Mouse (Mus musculus): ENCODE data around the gene Ccdc174. TPM values are rescaled to one million over a fixed set of nuclear protein-coding genes. Genes with fewer than 3 reads are reported as not detected.
A peak's percentile ranks its signal among the peaks of the same experiment; 100 is the strongest.

Gene Ccdc174
- polyA plus RNA-seq (2016; fragmentation: Nextera tagmentation; extraction: Ambion mirVana) = 18.6 and 20.0 TPM in 2 replicates

DNA sequence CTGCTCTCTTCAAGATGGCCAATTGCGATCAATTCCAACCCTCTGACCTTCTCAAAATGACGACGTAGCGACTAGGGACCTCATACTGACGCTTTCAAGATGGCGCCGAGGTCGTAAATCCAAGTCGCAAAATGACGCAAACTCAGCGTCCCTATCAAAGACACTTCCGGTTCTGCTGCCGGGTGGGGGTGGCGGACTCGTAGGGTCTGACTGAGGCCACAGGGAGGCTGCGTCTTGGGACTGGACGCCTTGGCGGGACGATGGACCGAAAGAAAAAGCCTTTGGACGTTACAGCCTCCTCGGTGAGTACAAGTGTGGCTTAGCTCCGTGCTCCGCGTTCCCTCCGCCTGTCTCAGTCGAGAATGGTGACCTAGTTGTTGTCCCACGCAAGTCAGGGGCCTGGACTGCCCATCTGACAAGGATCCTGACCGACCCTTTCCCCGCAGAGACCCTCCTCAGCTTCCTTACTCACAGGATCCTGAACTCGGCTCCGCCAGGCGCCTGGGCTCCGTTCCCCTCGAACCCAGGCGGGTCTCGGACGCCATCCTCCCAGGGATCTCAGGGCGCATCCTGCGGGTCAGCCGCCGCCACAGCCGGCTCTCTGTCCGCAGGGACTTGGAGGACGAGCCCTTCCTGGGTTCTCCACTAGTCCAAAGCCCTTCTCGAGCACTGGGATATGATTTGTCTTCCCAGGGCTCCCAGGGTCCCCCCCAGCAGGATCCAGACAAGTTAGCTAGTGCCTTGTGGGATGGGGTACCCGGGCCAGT, at the start of gene Ccdc174:
Ccdc174 (plus strand) TSS at position 169 of the 767 bp plus-strand sequence.
- Histone ChIP-seq H3K9me3 (replicated peaks) (no peaks in the 10 kb centered on the region), H3K36me3 (peaks cover 24% of the 10 kb centered on the region), H3K4me1 (peaks cover 41% of the 10 kb centered on the region), H3K9ac (peak within 1 kb of the TSS; percentile 92), H3K4me3 (peak within 1 kb of the TSS; percentile 96), H3K27ac (peak within 1 kb of the TSS; percentile 72), H3K27me3 (replicated peaks) (0 out of 2 replicates have a peak, but pooled peaks cover 4% of the 10 kb centered on the region), H3K4me2 (peak within 1 kb of the TSS; percentile 84)
- ATAC-seq = peak; percentile 90
- WGBS (ENCODE audit: insufficient replicate concordance) = under 1% methylated on average over 47 of the region's 47 CpGs

GRCm38 (mm10) chr6:91832863-91833440, 44.9 kb upstream of the Ccdc174 start:
- Histone ChIP-seq H3K9ac (no peak overlapping the region), H3K27ac (no peak overlapping the region), H3K27me3 (replicated peaks) (peaks cover 36% of the 10 kb centered on the region), H3K4me3 (no peak overlapping the region), H3K36me3 (no peaks in the 10 kb centered on the region), H3K9me3 (replicated peaks) (no peaks in the 10 kb centered on the region), H3K4me2 (no peak overlapping the region), H3K4me1 (no peaks in the 10 kb centered on the region)
- 59% methylated on average over 3 of the region's 3 CpGs for WGBS (ENCODE audit: insufficient replicate concordance)
- ATAC-seq = no peak

DNA sequence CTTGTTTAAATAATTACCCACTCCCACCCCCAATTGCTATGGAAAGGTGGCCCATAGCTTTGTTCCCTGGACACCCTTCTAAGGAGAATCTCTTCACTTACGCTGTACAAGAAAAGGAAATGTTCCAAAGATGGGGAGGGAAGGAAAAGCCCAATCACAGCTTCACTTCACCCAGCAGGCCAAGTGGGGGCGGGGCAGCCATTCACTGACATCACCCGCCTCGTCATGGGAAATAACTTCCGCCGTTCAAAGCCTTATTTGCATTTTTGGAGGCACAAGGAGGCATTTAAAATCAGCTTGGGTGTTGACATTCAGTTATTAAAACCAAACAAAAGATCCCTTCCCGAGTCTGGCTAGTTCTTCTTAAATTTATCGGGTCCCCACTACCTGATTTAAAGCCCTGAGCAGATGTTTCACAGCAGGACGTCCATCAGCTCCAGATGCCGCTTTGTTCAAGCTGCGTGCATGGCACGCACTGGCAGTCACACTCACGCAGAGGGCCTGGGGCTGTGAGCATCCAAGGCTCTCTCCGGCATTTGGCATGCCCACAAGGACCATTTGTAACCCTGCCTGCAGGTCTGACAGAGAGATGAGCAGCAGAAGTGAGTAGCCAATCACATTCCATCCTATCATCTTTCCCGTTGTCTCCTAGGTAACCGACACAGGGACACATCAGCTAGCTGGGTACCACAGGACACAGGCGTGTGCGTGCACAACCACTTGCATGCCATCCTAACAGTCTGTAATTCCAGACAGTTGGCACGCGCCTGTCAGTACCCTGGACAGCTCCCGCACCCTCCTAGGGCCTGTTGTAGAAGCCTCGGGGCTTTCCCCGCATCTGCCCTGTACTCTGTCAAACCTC, 38.6 kb upstream of the Ccdc174 start:
- WGBS (ENCODE audit: insufficient replicate concordance) = 14% methylated on average over 23 of the region's 23 CpGs
- H3K27me3 ChIP-seq (replicated peaks) = peaks cover 74% of the 10 kb centered on the region
- H3K4me1 ChIP-seq = 0 out of 2 replicates have a peak, but pooled peaks cover 6% of the 10 kb centered on the region

GRCm38 (mm10) chr6:91842897-91843627, 34.8 kb upstream of the Ccdc174 start:
- H3K4me1 ChIP-seq = 0 out of 2 replicates have a peak, but pooled peaks cover 6% of the 10 kb centered on the region
- WGBS (ENCODE audit: insufficient replicate concordance) = 3% methylated on average over 46 of the region's 46 CpGs
- no peak for ATAC-seq
- peak overlapping the region; percentile 60 for H3K4me2 ChIP-seq
- H3K27ac ChIP-seq = no peak overlapping the region
- H3K9ac ChIP-seq = no peak overlapping the region
- H3K36me3 ChIP-seq = no peaks in the 10 kb centered on the region
- H3K27me3 ChIP-seq (replicated peaks) = peaks cover 92% of the 10 kb centered on the region
- peak overlapping the region; percentile 33 for H3K4me3 ChIP-seq
- no peaks in the 10 kb centered on the region for H3K9me3 ChIP-seq (replicated peaks)

More for the DNA sequence above, 38.6 kb upstream of the Ccdc174 start:
- Histone ChIP-seq H3K4me2 (no peak overlapping the region), H3K36me3 (no peaks in the 10 kb centered on the region), H3K9me3 (replicated peaks) (no peaks in the 10 kb centered on the region), H3K27ac (no peak overlapping the region), H3K4me3 (no peak overlapping the region), H3K9ac (no peak overlapping the region)
- no peak for ATAC-seq

DNA sequence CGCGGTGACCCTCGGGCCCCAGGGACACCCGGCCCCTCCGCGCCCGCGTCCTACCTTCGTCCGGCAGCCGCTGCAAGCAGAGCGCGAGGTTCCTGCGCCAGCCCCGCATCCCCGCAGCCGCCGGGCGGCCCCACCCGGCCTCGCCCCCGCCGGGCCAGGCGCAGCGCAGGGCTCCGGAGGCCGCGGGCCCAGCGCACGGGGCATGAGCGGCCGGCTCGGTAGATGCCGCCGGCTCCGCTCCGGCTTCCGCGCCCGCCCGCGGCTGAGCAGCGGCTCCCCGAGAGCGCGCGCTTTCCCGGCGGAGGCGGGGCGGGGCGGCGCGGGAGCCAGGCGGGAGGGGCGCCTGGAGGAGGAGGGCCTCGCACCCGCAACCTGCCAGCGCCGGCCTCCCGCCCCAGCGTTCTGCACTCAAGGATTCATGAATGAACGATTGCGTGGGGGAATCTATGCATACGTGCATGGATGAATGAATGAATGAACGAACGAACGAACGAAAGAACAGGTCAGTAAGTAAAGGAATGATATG, 34.2 kb upstream of the Ccdc174 start:
- peak overlapping the region; percentile 33 for H3K4me3 ChIP-seq
- peak overlapping the region; percentile 60 for H3K4me2 ChIP-seq
- H3K4me1 ChIP-seq = 0 out of 2 replicates have a peak, but pooled peaks cover 6% of the 10 kb centered on the region
- no peaks in the 10 kb centered on the region for H3K36me3 ChIP-seq
- no peak overlapping the region for H3K27ac ChIP-seq
- H3K9ac ChIP-seq = no peak overlapping the region
- H3K27me3 ChIP-seq (replicated peaks) = peaks cover 87% of the 10 kb centered on the region
- H3K9me3 ChIP-seq (replicated peaks) = no peaks in the 10 kb centered on the region
- ATAC-seq = no peak
- WGBS (ENCODE audit: insufficient replicate concordance) = 8% methylated on average over 66 of the region's 69 CpGs

DNA sequence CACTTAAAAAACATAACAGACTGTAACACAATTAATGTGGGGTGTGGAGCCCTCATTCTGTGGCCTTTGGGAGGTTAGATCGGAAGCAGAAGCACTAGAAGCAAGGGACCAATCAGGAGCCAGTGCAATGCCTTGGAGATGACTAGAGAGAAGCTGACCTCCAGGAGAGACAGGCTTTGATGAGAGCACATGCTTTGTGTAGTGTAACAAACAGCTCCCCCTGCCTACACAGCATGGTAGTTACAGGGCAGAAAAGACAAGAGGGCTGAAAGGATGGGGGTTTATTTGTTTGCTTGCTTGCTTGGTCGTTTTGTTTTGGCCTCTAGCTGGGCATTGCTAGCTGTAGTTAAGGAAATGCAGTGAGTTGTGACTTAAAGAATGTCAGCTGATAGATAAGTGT, 25.3 kb upstream of the Ccdc174 start:
- Histone ChIP-seq H3K9me3 (replicated peaks) (no peaks in the 10 kb centered on the region), H3K36me3 (no peaks in the 10 kb centered on the region), H3K27ac (no peak overlapping the region), H3K4me3 (no peak overlapping the region), H3K27me3 (replicated peaks) (peaks cover 31% of the 10 kb centered on the region), H3K4me2 (no peak overlapping the region), H3K4me1 (no peaks in the 10 kb centered on the region), H3K9ac (no peak overlapping the region)
- WGBS (ENCODE audit: insufficient replicate concordance) = 9% methylated on average over 2 of the region's 2 CpGs
- ATAC-seq = no peak

GRCm38 (mm10) chr6:91858339-91858738, 19.5 kb upstream of the Ccdc174 start:
- Histone ChIP-seq H3K4me3 (no peak overlapping the region), H3K27ac (no peak overlapping the region), H3K36me3 (no peaks in the 10 kb centered on the region), H3K9me3 (replicated peaks) (no peaks in the 10 kb centered on the region), H3K27me3 (replicated peaks) (peaks cover 41% of the 10 kb centered on the region), H3K4me2 (no peak overlapping the region), H3K4me1 (no peaks in the 10 kb centered on the region), H3K9ac (no peak overlapping the region)
- ATAC-seq = no peak
- WGBS (ENCODE audit: insufficient replicate concordance) = 40% methylated on average over 5 of the region's 5 CpGs

DNA sequence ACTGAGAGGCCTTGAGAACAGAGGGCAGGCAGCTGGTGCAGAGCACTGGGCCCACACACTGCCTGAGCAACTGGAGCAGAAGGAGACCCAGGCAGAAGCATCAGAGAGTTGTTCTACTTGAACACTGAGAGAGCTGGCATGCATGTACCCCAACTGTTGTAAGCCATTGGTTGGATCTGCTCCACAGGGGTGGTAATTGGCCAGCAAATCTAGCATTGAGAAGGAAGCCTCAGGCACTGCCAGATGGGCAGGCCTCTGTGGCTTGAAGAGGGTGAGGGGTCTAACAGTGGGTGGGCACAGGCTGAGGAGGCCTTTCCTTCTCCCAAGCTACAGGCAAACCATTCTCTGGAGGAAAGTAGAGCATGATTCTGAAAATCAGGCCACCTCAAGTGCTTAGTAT, 15.0 kb upstream of the Ccdc174 start:
- Histone ChIP-seq H3K9me3 (replicated peaks) (no peaks in the 10 kb centered on the region), H3K27me3 (replicated peaks) (peaks cover 19% of the 10 kb centered on the region), H3K4me3 (no peak overlapping the region), H3K9ac (no peak overlapping the region), H3K4me2 (no peak overlapping the region), H3K27ac (no peak overlapping the region), H3K36me3 (no peaks in the 10 kb centered on the region), H3K4me1 (no peaks in the 10 kb centered on the region)
- no peak for ATAC-seq

DNA sequence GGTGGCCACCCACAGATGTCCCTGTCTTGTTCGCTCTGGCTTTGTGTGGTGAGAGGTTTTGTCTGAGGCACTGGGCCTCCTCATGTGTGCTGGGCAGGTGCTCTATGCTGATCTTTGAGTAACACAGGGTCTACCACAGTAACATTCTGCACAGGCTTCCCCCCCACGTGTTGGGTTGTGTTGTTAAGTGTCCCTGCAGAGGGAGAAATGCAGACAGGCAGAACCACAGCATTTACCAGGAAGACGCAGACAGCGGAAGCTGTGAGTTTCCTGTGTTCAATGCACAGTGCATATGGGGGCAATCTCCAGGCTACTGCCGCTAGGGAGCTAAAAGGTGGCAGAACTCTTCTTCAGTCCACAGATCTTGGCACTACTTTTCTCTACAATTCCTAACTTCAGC, 13.3 kb upstream of the Ccdc174 start:
- no peaks in the 10 kb centered on the region for H3K4me1 ChIP-seq
- no peak for ATAC-seq
- no peak overlapping the region for H3K27ac ChIP-seq
- WGBS (ENCODE audit: insufficient replicate concordance) = 40% methylated on average over 5 of the region's 5 CpGs
- H3K4me2 ChIP-seq = no peak overlapping the region
- no peaks in the 10 kb centered on the region for H3K36me3 ChIP-seq
- no peaks in the 10 kb centered on the region for H3K9me3 ChIP-seq (replicated peaks)
- no peak overlapping the region for H3K4me3 ChIP-seq
- no peak overlapping the region for H3K9ac ChIP-seq
- H3K27me3 ChIP-seq (replicated peaks) = peaks cover 13% of the 10 kb centered on the region

DNA sequence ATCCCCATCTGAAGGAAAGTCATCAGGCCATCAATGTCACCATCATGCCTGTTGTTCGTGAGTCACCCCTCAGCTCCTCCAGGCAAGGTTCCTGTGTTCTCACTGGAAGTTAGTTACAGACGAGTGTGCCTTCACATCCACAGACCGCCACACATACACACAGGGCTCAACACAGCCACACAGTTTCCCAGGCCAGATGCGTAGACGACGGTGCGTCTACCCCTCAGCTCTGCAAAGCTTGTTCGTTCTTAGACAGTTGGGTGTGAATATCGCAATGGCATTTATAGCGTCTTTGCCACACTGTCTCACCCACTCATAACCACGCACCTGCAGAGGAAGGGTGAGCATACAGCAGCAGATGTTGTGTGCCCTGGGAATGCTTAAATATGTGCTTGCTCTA, 12.3 kb upstream of the Ccdc174 start:
- ATAC-seq = no peak
- 71% methylated on average over 11 of the region's 11 CpGs for WGBS (ENCODE audit: insufficient replicate concordance)
- H3K27me3 ChIP-seq (replicated peaks) = peaks cover 15% of the 10 kb centered on the region

GRCm38 (mm10) chr6:91868091-91868490, 9.8 kb upstream of the Ccdc174 start:
- Histone ChIP-seq H3K9ac (no peak overlapping the region), H3K27me3 (replicated peaks) (peaks cover 14% of the 10 kb centered on the region), H3K4me2 (no peak overlapping the region), H3K27ac (no peak overlapping the region), H3K36me3 (no peaks in the 10 kb centered on the region), H3K4me1 (peaks cover 6% of the 10 kb centered on the region; the same call in 1 of the 2 replicates), H3K4me3 (no peak overlapping the region), H3K9me3 (replicated peaks) (no peaks in the 10 kb centered on the region)
- 74% methylated on average over 5 of the region's 5 CpGs for WGBS (ENCODE audit: insufficient replicate concordance)
- no peak for ATAC-seq

More for the DNA sequence above, 12.3 kb upstream of the Ccdc174 start:
- Histone ChIP-seq H3K9ac (no peak overlapping the region), H3K4me1 (no peaks in the 10 kb centered on the region), H3K36me3 (no peaks in the 10 kb centered on the region), H3K4me2 (no peak overlapping the region), H3K9me3 (replicated peaks) (no peaks in the 10 kb centered on the region), H3K4me3 (no peak overlapping the region), H3K27ac (no peak overlapping the region)

Measured in liver, embryonic 12.5 days (tissue).